Mouse (Mus musculus) olfactory bulb, adult 2 months (tissue): ENCODE measurements at regions not wholly inside any gene's neighbourhood (a gene's known extent, or its start where the extent isn't known, plus 50 kb on each side); places are given as distances from the start of the nearest gene placed in this dataset.

Experiments
- CTCF ChIP-seq: fragments of 200-500 bp; IDR thresholded peaks from 2 replicates; pipeline ENCODE4 v1.5.1; 2012; ENCODE audit warnings: low read depth, mild to moderate bottlenecking, low read length, moderate library complexity; ENCODE audit not compliant: insufficient read depth
- POLR2A ChIP-seq: fragments of 200-500 bp; IDR thresholded peaks from 2 replicates; pipeline ENCODE4 v1.6.1; 2012; ENCODE audit warnings: mild to moderate bottlenecking, low read depth, low read length, moderate library complexity; ENCODE audit not compliant: insufficient read depth

- TF ChIP-seq CTCF (no peak), POLR2A (no peak)
These were observed 105.3 kb upstream of the Irx3 start for GRCm38 (mm10) chr8:91907178-91907577.
